Mouse (Mus musculus) embryonic facial prominence, embryonic 13.5 days (tissue): ENCODE results near the gene Gjd3. TPM values are rescaled to one million over a fixed set of nuclear protein-coding genes. Genes with fewer than 3 reads are reported as not detected.

Source experiments
- ATAC-seq: fragments of 200-750 bp; cut with Nextera tagmentation; 2 replicates; pipeline ENCODE4 v1.8.0; 2017; ENCODE audit warnings: low read depth; ENCODE audit not compliant: insufficient number of reproducible peaks, insufficient read depth, low FRiP score, low TSS enrichment
- H3K27ac ChIP-seq: fragments of 300-500 bp; sonication (generic); 2 replicates; pipeline ENCODE4 v1.5.1; 2015; ENCODE audit warnings: moderate library complexity, mild to moderate bottlenecking, inconsistent platforms
- H3K27me3 ChIP-seq: fragments of 300-500 bp; sonication (generic); 2 replicates; pipeline ENCODE4 v1.6.1; 2015; ENCODE audit warnings: mild to moderate bottlenecking, inconsistent platforms
- H3K36me3 ChIP-seq: fragments of 300-500 bp; sonication (generic); 2 replicates; pipeline ENCODE4 v1.6.1; 2015; ENCODE audit warnings: mild to moderate bottlenecking, inconsistent platforms
- H3K4me1 ChIP-seq: fragments of 300-500 bp; sonication (generic); 2 replicates; pipeline ENCODE4 v1.6.1; 2015; ENCODE audit warnings: inconsistent platforms
- H3K4me2 ChIP-seq: fragments of 300-500 bp; sonication (generic); 2 replicates; pipeline ENCODE4 v1.6.1; 2015; ENCODE audit warnings: moderate library complexity, mild to moderate bottlenecking, inconsistent platforms
- H3K4me3 ChIP-seq: fragments of 300-500 bp; sonication (generic); 2 replicates; pipeline ENCODE4 v1.5.1; 2015; ENCODE audit warnings: mild to moderate bottlenecking, inconsistent platforms
- H3K9ac ChIP-seq: fragments of 300-500 bp; sonication (generic); 2 replicates; pipeline ENCODE4 v1.6.1; 2015; ENCODE audit warnings: mild to moderate bottlenecking, inconsistent platforms
- H3K9me3 ChIP-seq: fragments of 300-500 bp; sonication (generic); 2 replicates; pipeline ENCODE4 v1.6.1; 2016; ENCODE audit warnings: inconsistent platforms
- WGBS: fragments of 180-500 bp; shearing (Covaris S2); methylation state at CpG from one replicate; pipeline ENCODE4 v1.1.7; 2015; ENCODE audit warnings: mixed read lengths; 5-methylcytosine and 5-hydroxymethylcytosine counted together
- polyA plus RNA-seq: library from polyadenylated mRNA; unstranded; fragments of >200 nt; fragmentation: Nextera tagmentation; extraction: Ambion mirVana; gene quantifications from 2 replicates; pipeline ENCODE4 v1.2.1, GENCODE M21; 2015

Gene Gjd3
- polyA plus RNA-seq, 1 experiment from 2014 or later, result 0.34 TPM

DNA sequence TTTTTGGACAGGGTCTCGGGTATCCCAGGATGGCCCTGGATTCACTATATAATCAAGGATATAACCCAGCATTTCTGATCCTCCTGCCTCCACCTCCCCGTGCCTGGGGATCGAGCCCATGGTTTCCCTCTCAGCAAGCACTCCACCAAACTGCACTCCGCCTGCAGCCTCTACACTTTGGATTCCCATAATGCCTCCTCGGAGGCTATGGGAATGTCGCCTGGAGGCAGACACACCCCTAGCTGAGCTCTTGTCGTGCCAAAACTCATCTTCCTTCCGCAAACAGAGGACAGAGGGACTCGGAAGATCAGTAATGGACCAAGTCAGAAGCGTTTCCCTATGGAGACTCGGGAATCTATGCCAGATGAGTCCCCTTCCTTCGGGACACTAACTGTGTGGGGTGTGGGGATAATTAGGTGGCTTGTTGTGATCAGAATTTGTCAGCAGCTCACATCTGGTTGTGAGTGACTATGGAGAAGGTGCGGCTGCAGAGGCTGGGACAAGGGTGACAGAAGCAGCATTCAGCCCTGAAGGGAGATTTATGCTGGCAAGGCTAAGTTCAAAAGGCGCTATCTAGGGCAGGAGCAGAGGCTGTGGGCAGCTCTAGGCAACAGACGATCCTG lies 4.2 kb downstream of the Gjd3 start:
- Histone ChIP-seq H3K27ac (no peak overlapping the region), H3K36me3 (peaks cover 21% of the 10 kb centered on the region), H3K4me3 (no peak overlapping the region), H3K27me3 (peaks cover 18% of the 10 kb centered on the region), H3K9me3 (no peaks in the 10 kb centered on the region), H3K4me1 (peaks cover 22% of the 10 kb centered on the region), H3K9ac (0 out of 2 replicates have a peak overlapping the region, but pooled peaks have one; percentile 21), H3K4me2 (no peak overlapping the region)
- 42% methylated on average over 15 of the region's 15 CpGs for WGBS
- ATAC-seq, result no peak

GRCm38 (mm10) chr11:98974871-98975719 lies 7.7 kb downstream of the Gjd3 start:
- H3K36me3 ChIP-seq, result peaks cover 56% of the 10 kb centered on the region
- no peak overlapping the region for H3K4me3 ChIP-seq
- H3K4me2 ChIP-seq, result no peak overlapping the region
- H3K9me3 ChIP-seq, result no peaks in the 10 kb centered on the region
- peaks cover 22% of the 10 kb centered on the region for H3K4me1 ChIP-seq
- no peak overlapping the region for H3K9ac ChIP-seq
- no peak for ATAC-seq
- no peaks in the 10 kb centered on the region for H3K27me3 ChIP-seq
- H3K27ac ChIP-seq, result no peak overlapping the region
- WGBS, result 50% methylated on average over 5 of the region's 5 CpGs

- H3K9me3 ChIP-seq, result no peaks in the 10 kb centered on the region
- no peak for ATAC-seq
- no peak overlapping the region for H3K4me2 ChIP-seq
- no peaks in the 10 kb centered on the region for H3K27me3 ChIP-seq
- H3K4me3 ChIP-seq, result no peak overlapping the region
- H3K27ac ChIP-seq, result no peak overlapping the region
- peaks cover 31% of the 10 kb centered on the region for H3K4me1 ChIP-seq
- peaks cover 63% of the 10 kb centered on the region for H3K36me3 ChIP-seq
- H3K9ac ChIP-seq, result no peak overlapping the region
- 79% methylated on average over 6 of the region's 6 CpGs for WGBS
These were observed 8.6 kb downstream of the Gjd3 start for GRCm38 (mm10) chr11:98974213-98974612.

DNA sequence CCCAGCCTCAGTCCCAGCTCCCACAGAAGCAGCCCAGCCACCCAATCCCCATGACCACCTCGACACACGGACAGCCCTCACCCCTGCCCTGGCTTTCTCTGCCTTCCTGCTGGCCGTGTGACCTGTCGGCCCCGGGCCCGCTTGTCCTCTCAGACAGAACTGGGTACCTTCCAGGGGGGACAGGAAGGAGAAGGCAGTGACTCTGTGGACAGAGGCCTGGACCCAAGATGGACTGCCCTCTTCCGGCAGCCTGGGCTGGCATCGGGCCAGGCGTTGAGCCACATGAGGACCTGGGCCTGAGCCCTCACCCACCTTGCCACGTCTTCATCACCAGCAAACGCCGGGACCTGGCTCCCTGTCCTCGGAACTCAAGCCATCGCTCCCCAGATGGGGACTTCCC lies 9.2 kb downstream of the Gjd3 start:
- Histone ChIP-seq H3K27me3 (no peaks in the 10 kb centered on the region), H3K4me1 (peaks cover 33% of the 10 kb centered on the region), H3K4me2 (no peak overlapping the region), H3K9ac (no peak overlapping the region), H3K36me3 (peaks cover 68% of the 10 kb centered on the region), H3K9me3 (no peaks in the 10 kb centered on the region), H3K4me3 (no peak overlapping the region), H3K27ac (no peak overlapping the region)
- 87% methylated on average over 14 of the region's 14 CpGs for WGBS
- ATAC-seq, result no peak

DNA sequence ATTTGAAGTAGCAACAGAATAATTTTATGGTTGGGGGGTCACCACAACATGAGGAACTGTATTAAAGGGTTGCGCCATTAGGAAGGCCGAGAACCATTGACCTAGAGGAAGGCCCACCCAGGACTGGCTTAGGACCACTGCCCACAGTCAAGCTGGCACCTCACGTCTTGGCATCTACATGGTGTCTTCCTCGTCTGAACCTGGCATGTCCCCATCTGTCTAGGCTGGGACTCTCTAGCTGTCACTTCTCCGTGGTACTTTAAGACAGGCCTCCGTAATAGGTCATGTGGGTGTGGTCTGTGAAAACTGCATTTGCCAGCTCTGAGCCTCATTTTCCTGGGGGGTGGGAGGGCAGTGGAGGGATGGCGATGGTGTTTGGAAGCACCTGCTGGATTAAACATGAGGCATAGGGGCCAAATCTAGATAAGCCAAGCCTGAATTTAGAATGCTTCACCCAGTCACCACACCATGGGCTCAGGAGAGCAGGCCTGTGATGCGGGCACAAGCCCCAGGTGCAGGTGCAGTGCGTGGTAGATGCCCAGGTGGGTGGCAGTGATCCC lies 9.9 kb downstream of the Gjd3 start:
- ATAC-seq, result no peak
- H3K36me3 ChIP-seq, result peaks cover 75% of the 10 kb centered on the region
- no peak overlapping the region for H3K27ac ChIP-seq
- H3K4me3 ChIP-seq, result no peak overlapping the region
- H3K9ac ChIP-seq, result no peak overlapping the region
- 88% methylated on average over 9 of the region's 9 CpGs for WGBS
- H3K4me2 ChIP-seq, result no peak overlapping the region
- H3K27me3 ChIP-seq, result no peaks in the 10 kb centered on the region
- no peaks in the 10 kb centered on the region for H3K9me3 ChIP-seq
- H3K4me1 ChIP-seq, result peaks cover 38% of the 10 kb centered on the region

DNA sequence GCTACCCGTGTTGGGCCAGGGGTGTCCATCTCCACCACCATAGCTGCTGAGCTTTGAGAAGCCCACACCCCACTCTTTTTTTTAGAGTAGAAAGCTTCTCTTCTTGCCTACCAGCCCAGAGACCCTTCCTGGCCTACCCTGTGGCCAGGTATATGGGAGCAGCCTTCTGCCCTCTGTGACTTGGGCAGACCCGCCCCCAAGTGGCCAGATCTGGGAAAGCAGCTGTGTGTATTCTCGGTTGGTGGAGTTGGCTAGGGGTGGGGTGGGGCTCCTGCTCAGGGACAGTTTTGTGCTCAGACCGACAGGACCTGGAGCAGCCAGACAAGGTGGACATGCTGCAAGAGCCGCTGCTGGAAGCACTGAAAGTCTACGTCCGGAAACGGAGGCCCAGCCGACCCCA lies 10.6 kb downstream of the Gjd3 start:
- Histone ChIP-seq H3K36me3 (peaks cover 79% of the 10 kb centered on the region), H3K4me1 (peaks cover 45% of the 10 kb centered on the region), H3K4me3 (no peak overlapping the region)

DNA sequence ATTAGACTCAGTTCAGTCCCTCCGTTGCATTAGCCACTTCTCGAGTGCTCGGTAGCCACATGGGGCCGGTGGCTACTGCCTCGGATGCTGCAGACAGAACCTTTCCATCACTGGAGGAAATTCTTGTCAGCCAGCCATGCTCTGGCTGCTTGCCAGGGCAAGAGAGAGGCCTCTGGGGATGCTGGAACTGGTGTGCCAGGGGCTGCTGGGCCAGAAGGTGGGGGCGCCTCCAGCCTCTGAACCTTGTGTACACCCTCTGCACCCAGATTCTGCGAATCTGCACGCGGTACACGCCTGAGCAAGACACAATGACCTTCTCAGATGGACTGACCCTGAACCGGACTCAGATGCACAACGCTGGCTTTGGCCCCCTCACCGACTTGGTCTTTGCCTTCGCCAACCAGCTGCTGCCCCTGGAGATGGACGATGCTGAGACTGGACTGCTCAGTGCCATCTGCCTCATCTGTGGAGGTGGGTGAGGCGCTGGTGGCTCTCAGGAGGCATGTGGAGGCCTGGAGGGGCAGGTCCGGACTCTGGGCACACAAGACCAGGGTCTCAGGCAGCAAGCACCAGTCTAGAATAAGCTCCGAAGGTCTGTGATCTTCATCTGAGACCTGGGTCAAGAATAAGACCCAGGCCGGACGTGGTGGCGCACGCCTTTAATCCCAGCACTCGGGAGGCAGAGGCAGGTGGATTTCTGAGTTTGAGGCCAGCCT lies 11.3 kb downstream of the Gjd3 start:
- ATAC-seq, result no peak
- no peak overlapping the region for H3K4me2 ChIP-seq
- no peak overlapping the region for H3K4me3 ChIP-seq
- H3K9ac ChIP-seq, result peak overlapping the region; percentile 36; the same call in 1 of the 2 replicates
- no peaks in the 10 kb centered on the region for H3K9me3 ChIP-seq
- H3K36me3 ChIP-seq, result peaks cover 84% of the 10 kb centered on the region
- H3K4me1 ChIP-seq, result peaks cover 52% of the 10 kb centered on the region
- peak overlapping the region; percentile 69 for H3K27ac ChIP-seq
- no peaks in the 10 kb centered on the region for H3K27me3 ChIP-seq
- WGBS, result 74% methylated on average over 23 of the region's 23 CpGs

More for the DNA sequence above, 10.6 kb downstream of the Gjd3 start:
- no peaks in the 10 kb centered on the region for H3K27me3 ChIP-seq
- no peaks in the 10 kb centered on the region for H3K9me3 ChIP-seq
- H3K9ac ChIP-seq, result no peak overlapping the region
- H3K27ac ChIP-seq, result no peak overlapping the region
- 54% methylated on average over 9 of the region's 9 CpGs for WGBS
- no peak for ATAC-seq
- no peak overlapping the region for H3K4me2 ChIP-seq

DNA sequence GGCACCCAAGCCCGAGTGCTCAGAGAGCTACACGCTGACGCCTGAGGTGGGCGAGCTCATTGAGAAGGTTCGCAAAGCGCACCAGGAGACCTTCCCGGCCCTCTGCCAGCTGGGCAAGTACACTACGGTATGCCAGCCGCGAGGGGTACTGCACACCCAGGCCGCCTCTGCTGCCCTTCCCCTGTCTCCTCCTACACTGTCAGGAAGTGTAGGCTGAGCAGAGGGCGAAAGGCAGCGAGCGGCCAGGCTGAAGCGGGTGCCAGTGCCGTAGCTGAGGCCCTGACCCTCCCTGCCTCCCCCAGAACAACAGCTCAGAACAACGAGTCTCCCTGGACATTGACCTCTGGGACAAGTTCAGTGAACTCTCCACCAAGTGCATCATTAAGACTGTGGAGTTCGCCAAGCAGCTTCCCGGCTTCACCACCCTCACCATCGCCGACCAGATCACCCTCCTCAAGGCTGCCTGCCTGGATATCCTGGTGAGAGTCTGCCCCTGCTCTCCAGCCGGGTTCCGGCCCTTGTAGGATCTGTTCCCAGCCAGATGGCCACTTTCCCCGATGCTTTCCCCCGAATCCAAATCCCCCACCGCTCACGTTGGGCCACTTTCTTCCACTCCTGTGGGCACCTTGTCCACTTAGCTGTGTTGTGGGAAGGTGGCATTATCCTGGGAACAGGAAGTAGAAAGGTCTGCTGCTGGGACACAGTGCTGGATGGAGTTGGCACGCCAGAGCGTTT lies 12.5 kb downstream of the Gjd3 start:
- peaks cover 63% of the 10 kb centered on the region for H3K4me1 ChIP-seq
- 75% methylated on average over 29 of the region's 29 CpGs for WGBS
- peak overlapping the region; percentile 73 for H3K27ac ChIP-seq
- H3K4me3 ChIP-seq, result no peak overlapping the region
- no peaks in the 10 kb centered on the region for H3K9me3 ChIP-seq
- peaks cover 84% of the 10 kb centered on the region for H3K36me3 ChIP-seq
- H3K27me3 ChIP-seq, result no peaks in the 10 kb centered on the region
- no peak for ATAC-seq
- H3K4me2 ChIP-seq, result no peak overlapping the region; the same call in 1 of the 2 replicates
- 0 out of 2 replicates have a peak overlapping the region, but pooled peaks have one; percentile 36 for H3K9ac ChIP-seq

- WGBS, result 18% methylated on average over 17 of the region's 17 CpGs
- H3K27ac ChIP-seq, result peak overlapping the region; percentile 73
- 0 out of 2 replicates have a peak overlapping the region, but pooled peaks have one; percentile 32 for H3K9ac ChIP-seq
- no peak overlapping the region for H3K4me3 ChIP-seq
- H3K27me3 ChIP-seq, result no peaks in the 10 kb centered on the region
- peak overlapping the region; percentile 7; the same call in 1 of the 2 replicates for H3K4me2 ChIP-seq
- no peaks in the 10 kb centered on the region for H3K9me3 ChIP-seq
- ATAC-seq, result no peak
- peaks cover 72% of the 10 kb centered on the region for H3K4me1 ChIP-seq
- H3K36me3 ChIP-seq, result peaks cover 76% of the 10 kb centered on the region
These were observed 13.3 kb downstream of the Gjd3 start for GRCm38 (mm10) chr11:98969496-98969927.

DNA sequence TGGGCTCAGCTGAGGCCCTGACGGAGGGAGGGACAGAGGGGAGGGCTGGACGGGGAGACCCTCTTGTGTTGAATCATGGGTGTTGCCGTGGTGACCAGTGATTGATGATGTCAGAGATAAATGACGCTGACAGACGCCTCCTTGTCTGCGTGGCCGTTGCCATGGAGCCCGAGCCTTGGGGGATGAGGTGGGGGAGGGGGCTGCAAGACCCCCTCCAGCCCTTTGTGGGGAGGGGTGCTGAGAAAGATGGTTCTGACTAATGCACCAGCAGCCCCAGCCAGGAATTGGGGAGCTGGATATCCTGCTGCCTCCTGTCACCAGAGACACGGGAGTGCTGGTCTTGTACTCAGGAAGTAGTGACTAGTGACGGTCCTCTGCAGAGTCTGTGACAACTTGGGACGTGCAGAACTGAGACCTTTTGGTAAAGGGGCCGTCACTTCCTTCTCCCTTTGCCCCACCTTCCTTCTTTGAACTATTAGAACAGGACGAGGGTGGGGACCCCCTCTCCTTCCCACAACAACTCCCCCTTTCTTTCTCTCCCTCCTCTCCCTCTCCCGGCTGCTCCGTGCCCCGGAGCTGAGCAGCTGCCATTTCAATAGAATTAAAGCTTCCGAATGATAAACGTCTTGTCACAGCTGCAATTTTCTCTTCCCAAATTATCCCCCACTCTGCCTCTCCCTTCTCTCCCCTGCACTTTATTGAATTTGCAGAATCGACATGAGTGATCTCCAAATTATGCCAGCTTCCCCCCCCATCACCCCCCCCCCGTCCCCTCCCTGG lies 13.9 kb downstream of the Gjd3 start:
- 10% methylated on average over 20 of the region's 20 CpGs for WGBS
- H3K27me3 ChIP-seq, result no peaks in the 10 kb centered on the region
- H3K4me3 ChIP-seq, result peak overlapping the region; percentile 0; the same call in 1 of the 2 replicates
- no peaks in the 10 kb centered on the region for H3K9me3 ChIP-seq
- H3K4me2 ChIP-seq, result peak overlapping the region; percentile 9
- H3K36me3 ChIP-seq, result peaks cover 70% of the 10 kb centered on the region
- H3K27ac ChIP-seq, result peak overlapping the region; percentile 73
- peak overlapping the region; percentile 49 for H3K9ac ChIP-seq
- peaks cover 78% of the 10 kb centered on the region for H3K4me1 ChIP-seq
- ATAC-seq, result no peak
